Mouse (Mus musculus): ENCODE data around the gene Tmem239. TPM values are rescaled to one million over a fixed set of nuclear protein-coding genes. Genes with fewer than 3 reads are reported as not detected.
A peak's percentile ranks its signal among the peaks of the same experiment; 100 is the strongest.

Tmem239 gene
- polyA plus RNA-seq, 1 experiment from 2014 or later: not detected

DNA sequence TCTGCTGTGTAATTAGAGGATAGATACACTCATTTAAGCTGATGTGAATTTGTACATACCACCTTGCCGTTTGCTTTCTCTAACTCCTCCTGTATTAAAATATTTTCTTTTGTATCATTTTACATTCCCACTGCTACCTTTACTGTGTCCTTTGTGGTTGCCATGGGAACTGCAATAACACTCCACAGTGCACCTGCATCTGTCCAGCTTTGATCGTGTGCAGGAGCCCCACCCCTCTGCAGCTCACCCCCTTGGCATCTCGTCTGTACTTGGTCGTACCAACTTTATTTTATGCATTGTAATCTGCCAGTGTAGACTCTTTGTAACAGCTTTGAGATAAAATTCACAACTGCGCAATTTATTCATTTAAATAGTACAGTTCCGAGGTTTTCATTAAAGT lies 22.4 kb upstream of the Tmem239 start:
- WGBS: 68% methylated on average over 6 of the region's 6 CpGs
- Histone ChIP-seq H3K27ac (no peak overlapping the region), H3K4me2 (replicated peaks) (no peak overlapping the region), H3K36me3 (replicated peaks; ENCODE audit: control insufficient read depth, insufficient read depth) (no peaks in the 10 kb centered on the region), H3K4me1 (replicated peaks; ENCODE audit: control insufficient read depth, insufficient read depth, low read length) (no peaks in the 10 kb centered on the region), H3K27me3 (ENCODE audit: control insufficient read depth, insufficient read depth, low read length) (no peaks in the 10 kb centered on the region), H3K9ac (no peak overlapping the region), H3K4me3 (replicated peaks; ENCODE audit: low read length) (no peak overlapping the region), H3K9me3 (ENCODE audit: control insufficient read depth, low read length) (no peaks in the 10 kb centered on the region)
- DNase-seq (ENCODE audit: low spot score): no peak
- no peak for ATAC-seq (ENCODE audit: low FRiP score)

- no peaks in the 10 kb centered on the region for H3K9me3 ChIP-seq (ENCODE audit: control insufficient read depth, low read length)
- H3K4me1 ChIP-seq (replicated peaks; ENCODE audit: control insufficient read depth, insufficient read depth, low read length): no peaks in the 10 kb centered on the region
- WGBS: 90% methylated on average over 1 of the region's 1 CpGs
- no peak overlapping the region for H3K27ac ChIP-seq
- DNase-seq (ENCODE audit: low spot score) (no peak), ATAC-seq (ENCODE audit: low FRiP score) (no peak)
- H3K36me3 ChIP-seq (replicated peaks; ENCODE audit: control insufficient read depth, insufficient read depth): no peaks in the 10 kb centered on the region
- H3K9ac ChIP-seq: no peak overlapping the region
- H3K4me2 ChIP-seq (replicated peaks): no peak overlapping the region
- H3K27me3 ChIP-seq (ENCODE audit: control insufficient read depth, insufficient read depth, low read length): no peaks in the 10 kb centered on the region
- no peak overlapping the region for H3K4me3 ChIP-seq (replicated peaks; ENCODE audit: low read length)
These were observed 20.1 kb upstream of the Tmem239 start for GRCm38 (mm10) chr2:130386212-130386611.

DNA sequence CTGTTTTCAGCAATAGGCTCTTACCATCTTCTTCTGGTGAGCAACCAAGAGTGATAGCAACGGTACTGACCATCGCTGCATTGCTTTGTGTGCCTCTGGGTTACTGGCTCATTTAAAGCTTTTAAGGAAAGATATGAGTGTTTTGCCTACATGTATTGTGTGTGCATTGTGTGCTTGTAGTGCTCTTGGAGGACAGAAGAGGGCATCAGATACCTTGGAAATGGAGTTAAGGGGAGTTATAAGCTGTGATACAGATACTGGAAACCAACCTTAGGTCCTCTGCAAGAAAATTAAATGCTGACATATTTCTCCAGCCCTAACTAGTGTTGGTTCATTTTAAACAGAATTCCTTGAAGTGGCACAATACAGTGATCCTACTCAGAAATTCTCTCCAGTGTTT lies 17.5 kb upstream of the Tmem239 start:
- Histone ChIP-seq H3K4me3 (replicated peaks; ENCODE audit: low read length) (no peak overlapping the region), H3K36me3 (replicated peaks; ENCODE audit: control insufficient read depth, insufficient read depth) (peaks cover 7% of the 10 kb centered on the region; the same call in 1 of the 2 replicates), H3K4me1 (replicated peaks; ENCODE audit: control insufficient read depth, insufficient read depth, low read length) (no peaks in the 10 kb centered on the region), H3K27ac (no peak overlapping the region), H3K4me2 (replicated peaks) (no peak overlapping the region), H3K27me3 (ENCODE audit: control insufficient read depth, insufficient read depth, low read length) (no peaks in the 10 kb centered on the region), H3K9me3 (ENCODE audit: control insufficient read depth, low read length) (no peaks in the 10 kb centered on the region), H3K9ac (no peak overlapping the region)
- DNase-seq (ENCODE audit: low spot score) (no peak), ATAC-seq (ENCODE audit: low FRiP score) (no peak)
- 86% methylated on average over 2 of the region's 2 CpGs for WGBS

GRCm38 (mm10) chr2:130390993-130391625 lies 15.2 kb upstream of the Tmem239 start:
- 87% methylated on average over 11 of the region's 11 CpGs for WGBS
- no peaks in the 10 kb centered on the region for H3K27me3 ChIP-seq (ENCODE audit: control insufficient read depth, insufficient read depth, low read length)
- H3K9ac ChIP-seq: no peak overlapping the region
- no peaks in the 10 kb centered on the region for H3K9me3 ChIP-seq (ENCODE audit: control insufficient read depth, low read length)
- no peak overlapping the region for H3K27ac ChIP-seq
- H3K4me1 ChIP-seq (replicated peaks; ENCODE audit: control insufficient read depth, insufficient read depth, low read length): no peaks in the 10 kb centered on the region
- no peak for DNase-seq (ENCODE audit: low spot score)
- H3K4me3 ChIP-seq (replicated peaks; ENCODE audit: low read length): no peak overlapping the region
- no peak for ATAC-seq (ENCODE audit: low FRiP score)
- peaks cover 7% of the 10 kb centered on the region; the same call in 1 of the 2 replicates for H3K36me3 ChIP-seq (replicated peaks; ENCODE audit: control insufficient read depth, insufficient read depth)
- no peak overlapping the region for H3K4me2 ChIP-seq (replicated peaks)

DNA sequence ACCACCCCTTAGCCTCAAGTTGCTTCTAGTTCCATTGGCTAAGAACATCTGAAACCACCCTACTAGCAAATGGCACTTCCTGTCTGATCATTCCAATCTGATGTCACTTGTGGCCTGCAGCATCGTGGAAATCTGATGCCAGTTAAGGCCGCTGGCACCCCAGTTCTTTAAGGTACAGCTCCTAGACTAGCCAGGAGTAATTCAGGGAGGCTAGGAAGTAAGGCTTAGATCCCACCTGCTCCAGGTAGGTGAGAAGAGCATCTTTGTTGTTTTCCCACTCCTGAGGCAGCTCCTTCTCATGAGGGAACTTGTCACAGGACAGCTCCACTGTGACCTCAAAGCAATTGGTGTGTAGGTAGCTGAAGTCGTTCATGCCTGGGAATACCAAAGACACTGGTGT lies 13.4 kb upstream of the Tmem239 start:
- no peak overlapping the region for H3K27ac ChIP-seq
- ATAC-seq (ENCODE audit: low FRiP score) (no peak), DNase-seq (ENCODE audit: low spot score) (no peak)
- H3K4me2 ChIP-seq (replicated peaks): no peak overlapping the region
- H3K9ac ChIP-seq: no peak overlapping the region
- 91% methylated on average over 3 of the region's 3 CpGs for WGBS
- peaks cover 15% of the 10 kb centered on the region; the same call in 1 of the 2 replicates for H3K4me1 ChIP-seq (replicated peaks; ENCODE audit: control insufficient read depth, insufficient read depth, low read length)
- no peaks in the 10 kb centered on the region for H3K9me3 ChIP-seq (ENCODE audit: control insufficient read depth, low read length)
- peaks cover 7% of the 10 kb centered on the region; the same call in 1 of the 2 replicates for H3K36me3 ChIP-seq (replicated peaks; ENCODE audit: control insufficient read depth, insufficient read depth)
- H3K27me3 ChIP-seq (ENCODE audit: control insufficient read depth, insufficient read depth, low read length): peaks cover under 1% of the 10 kb centered on the region; the same call in 1 of the 2 replicates
- H3K4me3 ChIP-seq (replicated peaks; ENCODE audit: low read length): no peak overlapping the region

- H3K9me3 ChIP-seq (ENCODE audit: control insufficient read depth, low read length): no peaks in the 10 kb centered on the region
- no peak overlapping the region for H3K4me3 ChIP-seq (replicated peaks; ENCODE audit: low read length)
- ATAC-seq (ENCODE audit: low FRiP score): no peak
- no peak for DNase-seq (ENCODE audit: low spot score)
- H3K4me1 ChIP-seq (replicated peaks; ENCODE audit: control insufficient read depth, insufficient read depth, low read length): peaks cover 20% of the 10 kb centered on the region; the same call in 1 of the 2 replicates
- no peak overlapping the region for H3K9ac ChIP-seq
- H3K36me3 ChIP-seq (replicated peaks; ENCODE audit: control insufficient read depth, insufficient read depth): peaks cover 7% of the 10 kb centered on the region; the same call in 1 of the 2 replicates
- H3K4me2 ChIP-seq (replicated peaks): no peak overlapping the region
- peaks cover 5% of the 10 kb centered on the region; the same call in 1 of the 2 replicates for H3K27me3 ChIP-seq (ENCODE audit: control insufficient read depth, insufficient read depth, low read length)
- H3K27ac ChIP-seq: no peak overlapping the region
- WGBS: 93% methylated on average over 11 of the region's 11 CpGs
These were observed 10.6 kb upstream of the Tmem239 start for GRCm38 (mm10) chr2:130395696-130396095.

GRCm38 (mm10) chr2:130397186-130397985 lies 8.9 kb upstream of the Tmem239 start, which contains the start of gene Cpxm1:
Gene Cpxm1, minus strand, starts transcription at chr2:130397574.
- peak within 1 kb of the TSS; percentile 72 for H3K9ac ChIP-seq
- peaks cover 20% of the 10 kb centered on the region; the same call in 1 of the 2 replicates for H3K4me1 ChIP-seq (replicated peaks; ENCODE audit: control insufficient read depth, insufficient read depth, low read length)
- H3K9me3 ChIP-seq (ENCODE audit: control insufficient read depth, low read length): no peaks in the 10 kb centered on the region
- H3K27me3 ChIP-seq (ENCODE audit: control insufficient read depth, insufficient read depth, low read length): peaks cover 5% of the 10 kb centered on the region; the same call in 1 of the 2 replicates
- under 1% methylated on average over 42 of the region's 53 CpGs for WGBS
- peak within 1 kb of the TSS; percentile 42 for H3K4me3 ChIP-seq (replicated peaks; ENCODE audit: low read length)
- no peak within 1 kb of the TSS for H3K27ac ChIP-seq
- peak within 1 kb of the TSS; percentile 81 for H3K4me2 ChIP-seq (replicated peaks)
- DNase-seq (ENCODE audit: low spot score): peak; percentile 27
- peaks cover 7% of the 10 kb centered on the region; the same call in 1 of the 2 replicates for H3K36me3 ChIP-seq (replicated peaks; ENCODE audit: control insufficient read depth, insufficient read depth)
- peak; percentile 83 for ATAC-seq (ENCODE audit: low FRiP score)

- DNase-seq (ENCODE audit: low spot score) (no peak), ATAC-seq (ENCODE audit: low FRiP score) (no peak)
- Histone ChIP-seq H3K4me3 (replicated peaks; ENCODE audit: low read length) (peak overlapping the region; percentile 42), H3K27ac (no peak overlapping the region), H3K9me3 (ENCODE audit: control insufficient read depth, low read length) (no peaks in the 10 kb centered on the region), H3K4me1 (replicated peaks; ENCODE audit: control insufficient read depth, insufficient read depth, low read length) (peaks cover 20% of the 10 kb centered on the region; the same call in 1 of the 2 replicates), H3K4me2 (replicated peaks) (peak overlapping the region; percentile 81), H3K36me3 (replicated peaks; ENCODE audit: control insufficient read depth, insufficient read depth) (peaks cover 3% of the 10 kb centered on the region; the same call in 1 of the 2 replicates), H3K9ac (peak overlapping the region; percentile 72; the same call in 1 of the 2 replicates), H3K27me3 (ENCODE audit: control insufficient read depth, insufficient read depth, low read length) (peaks cover 5% of the 10 kb centered on the region; the same call in 1 of the 2 replicates)
- WGBS: 12% methylated on average over 14 of the region's 14 CpGs
These were observed 8.2 kb upstream of the Tmem239 start for GRCm38 (mm10) chr2:130398091-130398490.

DNA sequence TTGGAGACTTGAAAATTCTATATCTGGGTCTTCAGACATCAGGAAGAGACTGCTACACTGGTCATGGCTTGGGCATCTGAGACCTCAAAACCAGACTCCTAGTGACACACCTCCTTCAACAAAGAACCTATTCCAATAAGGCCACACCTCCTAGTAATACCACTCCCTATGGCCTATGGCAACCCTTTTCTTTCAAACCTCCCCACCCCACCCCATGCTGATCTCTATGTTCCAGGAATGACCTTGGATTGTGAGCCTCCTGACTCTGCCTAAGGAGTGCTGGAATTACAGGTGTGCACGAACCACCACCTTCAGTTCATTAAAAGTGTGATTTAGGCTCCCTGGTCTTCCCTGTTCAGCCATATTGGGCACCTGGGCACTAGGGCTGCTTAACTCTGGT lies 6.2 kb upstream of the Tmem239 start:
- no peak overlapping the region for H3K27ac ChIP-seq
- WGBS: 97% methylated on average over 1 of the region's 1 CpGs
- H3K9me3 ChIP-seq (ENCODE audit: control insufficient read depth, low read length): no peaks in the 10 kb centered on the region
- DNase-seq (ENCODE audit: low spot score) (no peak), ATAC-seq (ENCODE audit: low FRiP score) (no peak)
- H3K27me3 ChIP-seq (ENCODE audit: control insufficient read depth, insufficient read depth, low read length): peaks cover 5% of the 10 kb centered on the region; the same call in 1 of the 2 replicates
- no peaks in the 10 kb centered on the region for H3K36me3 ChIP-seq (replicated peaks; ENCODE audit: control insufficient read depth, insufficient read depth)
- no peak overlapping the region for H3K9ac ChIP-seq
- H3K4me1 ChIP-seq (replicated peaks; ENCODE audit: control insufficient read depth, insufficient read depth, low read length): peaks cover 20% of the 10 kb centered on the region; the same call in 1 of the 2 replicates
- no peak overlapping the region for H3K4me3 ChIP-seq (replicated peaks; ENCODE audit: low read length)
- H3K4me2 ChIP-seq (replicated peaks): no peak overlapping the region
